Mouse (Mus musculus) cerebral cortex, adult 2 months (tissue): Measurements from ENCODE around the gene Epc2.

Source experiments
- WGBS: fragments of 180-500 bp; shearing (Covaris S2); methylation state at CpG from one replicate; pipeline ENCODE4 v1.1.7; 2018; 5-methylcytosine and 5-hydroxymethylcytosine counted together

Epc2 gene

GRCm38 (mm10) chr2:49471641-49472355 is 20.5 kb downstream of the Epc2 start:
- WGBS, result 75% methylated on average over 5 of the region's 5 CpGs

GRCm38 (mm10) chr2:49472443-49472842 is 21.2 kb downstream of the Epc2 start:
- WGBS, result 42% methylated on average over 6 of the region's 6 CpGs

GRCm38 (mm10) chr2:49483382-49483781 is 32.1 kb downstream of the Epc2 start:
- WGBS, result 88% methylated on average over 5 of the region's 5 CpGs

- 69% methylated on average over 4 of the region's 4 CpGs for WGBS
Measured at GRCm38 (mm10) chr2:49501435-49501834, 50.1 kb downstream of the Epc2 start.

- 71% methylated on average over 3 of the region's 3 CpGs for WGBS
Measured at GRCm38 (mm10) chr2:49503596-49503995, 52.3 kb downstream of the Epc2 start.

GRCm38 (mm10) chr2:49505151-49505550 is 53.9 kb downstream of the Epc2 start:
- WGBS, result 80% methylated on average over 1 of the region's 1 CpGs

GRCm38 (mm10) chr2:49510832-49511231 is 59.5 kb downstream of the Epc2 start:
- 45% methylated on average over 1 of the region's 1 CpGs for WGBS

GRCm38 (mm10) chr2:49516011-49516410 is 64.7 kb downstream of the Epc2 start:
- 56% methylated on average over 2 of the region's 2 CpGs for WGBS

- 84% methylated on average over 2 of the region's 2 CpGs for WGBS
Measured at GRCm38 (mm10) chr2:49520409-49520808, 69.1 kb downstream of the Epc2 start.

GRCm38 (mm10) chr2:49520989-49521388 is 69.7 kb downstream of the Epc2 start:
- WGBS, result 55% methylated on average over 1 of the region's 1 CpGs

GRCm38 (mm10) chr2:49521564-49521963 is 70.3 kb downstream of the Epc2 start:
- 41% methylated on average over 2 of the region's 2 CpGs for WGBS

- 86% methylated on average over 4 of the region's 4 CpGs for WGBS
Measured at GRCm38 (mm10) chr2:49522578-49522977, 71.3 kb downstream of the Epc2 start.

- 59% methylated on average over 6 of the region's 6 CpGs for WGBS
Measured at GRCm38 (mm10) chr2:49537147-49537546, 85.9 kb downstream of the Epc2 start.

- WGBS, result 47% methylated on average over 2 of the region's 2 CpGs
Measured at GRCm38 (mm10) chr2:49538056-49538455, 86.8 kb downstream of the Epc2 start.

- 92% methylated on average over 2 of the region's 2 CpGs for WGBS
Measured at GRCm38 (mm10) chr2:49539745-49540144, 88.5 kb downstream of the Epc2 start.

GRCm38 (mm10) chr2:49547813-49548212 is 96.5 kb downstream of the Epc2 start:
- 55% methylated on average over 5 of the region's 5 CpGs for WGBS

GRCm38 (mm10) chr2:49548492-49548891 is 97.2 kb downstream of the Epc2 start:
- whole genome bisulfite sequencing, result 71% methylated on average over 5 of the region's 5 CpGs

GRCm38 (mm10) chr2:49553096-49553495 is 101.8 kb downstream of the Epc2 start:
- 83% methylated on average over 2 of the region's 2 CpGs for WGBS

- WGBS, result 61% methylated on average over 4 of the region's 4 CpGs
Measured at GRCm38 (mm10) chr2:49557339-49557738, 106.1 kb downstream of the Epc2 start.

GRCm38 (mm10) chr2:49558361-49558760 is 107.1 kb downstream of the Epc2 start:
- WGBS, result 94% methylated on average over 3 of the region's 3 CpGs

GRCm38 (mm10) chr2:49562688-49563350 is 111.5 kb downstream of the Epc2 start:
- 61% methylated on average over 10 of the region's 10 CpGs for WGBS

GRCm38 (mm10) chr2:49569862-49570777 is 118.8 kb downstream of the Epc2 start:
- 28% methylated on average over 16 of the region's 16 CpGs for WGBS
